Comparison of ENCODE assay signal across 17 mouse cellular contexts in genomic region chr9:90069485-90069884, GRCm38 (mm10). TPM values are rescaled to one million over a fixed set of nuclear protein-coding genes. Genes with fewer than 3 reads are reported as not detected.
DNase-seq lines count a peak whose midpoint lies in the region; ATAC-seq lines count a peak whose summit lies in the region.
"Had no signal": no experiment of that assay in that cellular context is flagged by ENCODE, and none has a peak within 500 bp of the region (broad histone marks: within the 10 kb centered on the region; RNA-seq: fewer than 3 reads in every experiment).

No protein-coding gene starts in this region.

- no peak overlapping the region for H3K4me3 ChIP-seq in kidney, embryonic 14.5 days (ENCODE audit: low read length)
- no peak overlapping the region for H3K4me3 ChIP-seq in lung, embryonic 15.5 days
- H3K4me3 ChIP-seq in midbrain, embryonic 11.5 days (ENCODE audit: low read depth, low read length) = no peak overlapping the region
- H3K4me3 ChIP-seq in neural tube, embryonic 15.5 days (replicated peaks) = no peak overlapping the region
- H3K4me3 ChIP-seq: embryonic facial prominence, embryonic 12.5 days; forebrain, embryonic 15.5 days; liver, embryonic 15.5 days; midbrain, embryonic 13.5 days had no signal

- H3K9ac ChIP-seq in kidney, embryonic 14.5 days (ENCODE audit: low read depth, low read length) = no peak overlapping the region
- no peak overlapping the region for H3K9ac ChIP-seq in lung, embryonic 15.5 days
- no peak overlapping the region for H3K9ac ChIP-seq in midbrain, embryonic 11.5 days (ENCODE audit: low read length)
- no peak overlapping the region for H3K9ac ChIP-seq in neural tube, embryonic 15.5 days (replicated peaks)
- H3K9ac ChIP-seq: embryonic facial prominence, embryonic 12.5 days; forebrain, embryonic 15.5 days; liver, embryonic 15.5 days; midbrain, embryonic 13.5 days had no signal

- 0 out of 2 replicates have a peak, but pooled peaks cover 2% of the 10 kb centered on the region for H3K36me3 ChIP-seq in kidney, embryonic 14.5 days (ENCODE audit: control insufficient read depth, insufficient read depth, low read length)
- peaks cover 7% of the 10 kb centered on the region; the same call in 1 of the 2 replicates for H3K36me3 ChIP-seq in lung, embryonic 15.5 days
- no peaks in the 10 kb centered on the region for H3K36me3 ChIP-seq in midbrain, embryonic 11.5 days (ENCODE audit: control insufficient read depth, insufficient read depth, low read length)
- no peaks in the 10 kb centered on the region for H3K36me3 ChIP-seq in neural tube, embryonic 15.5 days
- H3K36me3 ChIP-seq: embryonic facial prominence, embryonic 12.5 days; forebrain, embryonic 15.5 days; midbrain, embryonic 13.5 days had no signal

- no peaks in the 10 kb centered on the region for H3K4me1 ChIP-seq in kidney, embryonic 14.5 days (ENCODE audit: control insufficient read depth, insufficient read depth, low read length)
- peaks cover 8% of the 10 kb centered on the region for H3K4me1 ChIP-seq in lung, embryonic 15.5 days
- H3K4me1 ChIP-seq in midbrain, embryonic 11.5 days (ENCODE audit: control insufficient read depth, insufficient read depth, low read length) = peaks cover 5% of the 10 kb centered on the region
- no peaks in the 10 kb centered on the region for H3K4me1 ChIP-seq in neural tube, embryonic 15.5 days
- H3K4me1 ChIP-seq: embryonic facial prominence, embryonic 12.5 days; forebrain, embryonic 15.5 days; liver, embryonic 15.5 days; midbrain, embryonic 13.5 days had no signal

- H3K27me3 ChIP-seq in kidney, embryonic 14.5 days (ENCODE audit: control insufficient read depth, insufficient read depth, low read length) = no peaks in the 10 kb centered on the region
- no peaks in the 10 kb centered on the region for H3K27me3 ChIP-seq in lung, embryonic 15.5 days
- H3K27me3 ChIP-seq in midbrain, embryonic 11.5 days (ENCODE audit: control insufficient read depth, insufficient read depth, low read length) = no peaks in the 10 kb centered on the region
- H3K27me3 ChIP-seq in neural tube, embryonic 15.5 days (replicated peaks) = no peaks in the 10 kb centered on the region
- H3K27me3 ChIP-seq: embryonic facial prominence, embryonic 12.5 days; forebrain, embryonic 15.5 days; liver, embryonic 15.5 days; midbrain, embryonic 13.5 days had no signal

- peak; percentile 86 for ATAC-seq in kidney, embryonic 14.5 days (ENCODE audit: low FRiP score, low TSS enrichment)
- peak; percentile 81; the same call in 1 of the 2 replicates for ATAC-seq in lung, embryonic 15.5 days (ENCODE audit: borderline replicate concordance, extremely low read depth, low FRiP score, low TSS enrichment)
- ATAC-seq in midbrain, embryonic 11.5 days (ENCODE audit: low FRiP score) = no peak
- no peak for ATAC-seq in neural tube, embryonic 15.5 days (ENCODE audit: low FRiP score)
- ATAC-seq: forebrain, embryonic 15.5 days; inflammation-experienced regulatory T-cells, adult 6 months; midbrain, embryonic 13.5 days had no signal

- H3K9me3 ChIP-seq in kidney, embryonic 14.5 days (ENCODE audit: control insufficient read depth, low read length) = no peaks in the 10 kb centered on the region
- H3K9me3 ChIP-seq in lung, embryonic 15.5 days = no peaks in the 10 kb centered on the region
- no peaks in the 10 kb centered on the region for H3K9me3 ChIP-seq in midbrain, embryonic 11.5 days (ENCODE audit: control insufficient read depth, low read length)
- H3K9me3 ChIP-seq in neural tube, embryonic 15.5 days (replicated peaks) = no peaks in the 10 kb centered on the region
- H3K9me3 ChIP-seq: embryonic facial prominence, embryonic 12.5 days; forebrain, embryonic 15.5 days; liver, embryonic 15.5 days; midbrain, embryonic 13.5 days had no signal

- H3K4me2 ChIP-seq in kidney, embryonic 14.5 days (replicated peaks; ENCODE audit: low read depth, low read length) = no peak overlapping the region
- no peak overlapping the region for H3K4me2 ChIP-seq in lung, embryonic 15.5 days
- no peak overlapping the region for H3K4me2 ChIP-seq in midbrain, embryonic 11.5 days
- H3K4me2 ChIP-seq in neural tube, embryonic 15.5 days = no peak overlapping the region
- H3K4me2 ChIP-seq: embryonic facial prominence, embryonic 12.5 days; forebrain, embryonic 15.5 days; liver, embryonic 15.5 days; midbrain, embryonic 13.5 days had no signal

- no peak overlapping the region for H3K27ac ChIP-seq in kidney, embryonic 14.5 days (ENCODE audit: low read depth, low read length)
- H3K27ac ChIP-seq in lung, embryonic 15.5 days = peak overlapping the region; percentile 56
- H3K27ac ChIP-seq in midbrain, embryonic 11.5 days (ENCODE audit: low read depth, low read length) = no peak overlapping the region
- H3K27ac ChIP-seq in neural tube, embryonic 15.5 days (replicated peaks) = no peak overlapping the region
- H3K27ac ChIP-seq: embryonic facial prominence, embryonic 12.5 days; forebrain, embryonic 15.5 days; liver, embryonic 15.5 days; midbrain, embryonic 13.5 days had no signal

- WGBS in kidney, embryonic 14.5 days = 64% methylated on average over 7 of the region's 7 CpGs
- 48% methylated on average over 7 of the region's 7 CpGs for WGBS in lung, embryonic 15.5 days
- 81% methylated on average over 7 of the region's 7 CpGs for WGBS in midbrain, embryonic 11.5 days
- 78% methylated on average over 7 of the region's 7 CpGs for WGBS in neural tube, embryonic 15.5 days

- DNase-seq in urinary bladder, postnatal 25 days (ENCODE audit: low spot score) = peak; percentile 31
- no peak for DNase-seq in urinary bladder, postnatal 10 days (ENCODE audit: low spot score)
- peak; percentile 62 to 64 for DNase-seq in urinary bladder, postnatal 36 days (ENCODE audit: low spot score in 2 of 2)
- no peak for DNase-seq in spleen, adult 12 weeks (ENCODE audit: low spot score)
- DNase-seq in midbrain, embryonic 11.5 days (ENCODE audit: low spot score, missing footprints) = no peak
- DNase-seq: cerebellum, adult 9-11 months; gastrocnemius, postnatal 36 days; heart, postnatal 10 days; retina, postnatal 1 day had no signal

RNA-seq across cellular contexts. Expression of gene Ctsh, which starts 15.5 kb away (rescaled TPM):
- polyA plus RNA-seq in kidney, embryonic 14.5 days (2014; fragmentation: Nextera tagmentation; extraction: Ambion mirVana) = 57.0 and 70.4 TPM in 2 replicates
- 410 and 503 TPM in 2 replicates for polyA plus RNA-seq in lung, embryonic 15.5 days (2015; fragmentation: Nextera tagmentation; extraction: Ambion mirVana)
- polyA plus RNA-seq in midbrain, embryonic 11.5 days (2014; fragmentation: Nextera tagmentation; extraction: Ambion mirVana) = 6.0 and 6.7 TPM in 2 replicates
- 41.7 and 48.1 TPM in 2 replicates for polyA plus RNA-seq in neural tube, embryonic 15.5 days (2015; fragmentation: Nextera tagmentation; extraction: Ambion mirVana)

RNA-seq across cellular contexts. Expression of gene Morf4l1, which starts 45.1 kb away (rescaled TPM):
- 467 and 551 TPM in 2 replicates for polyA plus RNA-seq in kidney, embryonic 14.5 days (2014; fragmentation: Nextera tagmentation; extraction: Ambion mirVana)
- polyA plus RNA-seq in lung, embryonic 15.5 days (2015; fragmentation: Nextera tagmentation; extraction: Ambion mirVana) = 397 and 406 TPM in 2 replicates
- polyA plus RNA-seq in midbrain, embryonic 11.5 days (2014; fragmentation: Nextera tagmentation; extraction: Ambion mirVana) = 573 and 605 TPM in 2 replicates
- 520 and 554 TPM in 2 replicates for polyA plus RNA-seq in neural tube, embryonic 15.5 days (2015; fragmentation: Nextera tagmentation; extraction: Ambion mirVana)

Comparison
In these comparisons a context has a peak if more than half of its experiments do, and no peak if none do; other contexts are left out.
1. DNase-seq: peak in urinary bladder, postnatal 25 days (single experiment) and urinary bladder, postnatal 36 days (2 of 2); none in urinary bladder, postnatal 10 days (single experiment), spleen, adult 12 weeks (single experiment) and midbrain, embryonic 11.5 days (single experiment).
2. ATAC-seq: peak in kidney, embryonic 14.5 days (single experiment) and lung, embryonic 15.5 days (single experiment); none in midbrain, embryonic 11.5 days (single experiment) and neural tube, embryonic 15.5 days (single experiment).